Mouse (Mus musculus) C2C12 (cell line): ENCODE results near the gene Pip5k1c.

Experiments
- CTCF ChIP-seq: IDR thresholded peaks from one replicate; pipeline ENCODE4 v1.5.1; 2011; ENCODE audit not compliant: control insufficient read depth, insufficient read depth, insufficient read length
- FOSL1 ChIP-seq: IDR thresholded peaks from one replicate; pipeline ENCODE4 v1.8.0; 2011; ENCODE audit warnings: mild to moderate bottlenecking, low read length; ENCODE audit not compliant: poor library complexity, insufficient read depth, severe bottlenecking
- MYOD1 ChIP-seq: IDR thresholded peaks from one replicate; pipeline ENCODE4 v1.6.1; 2011; ENCODE audit warnings: low read depth; ENCODE audit not compliant: control insufficient read depth, insufficient read length
- MYOG ChIP-seq: IDR thresholded peaks from one replicate; pipeline ENCODE4 v1.6.1; 2011; ENCODE audit not compliant: control insufficient read depth, insufficient read length; ENCODE audit errors: extremely low read depth

- no peak for TF ChIP-seq FOSL1
- no peak for TF ChIP-seq CTCF
- no peak for TF ChIP-seq MYOG
- TF ChIP-seq MYOD1: no peak
Measured at GRCm38 (mm10) chr10:81272356-81272755, 20.4 kb upstream of the Pip5k1c start.
